Mouse (Mus musculus): ENCODE results near the gene Trim23. TPM values are rescaled to one million over a fixed set of nuclear protein-coding genes. Genes with fewer than 3 reads are reported as not detected.

Trim23 gene
- total RNA-seq, 2 experiments from 2014 or later = 17.6 to 19.0 TPM

Other genes starting within 250 kb of the Trim23 start
- gene Nln, start 69.2 kb upstream of the Trim23 start, total RNA-seq (2021) = 10 to 100 TPM in 1 of 2 experiments, 1 to 10 TPM in 1; 9.5 to 10.7 TPM
- gene Sgtb, start 69.1 kb upstream of the Trim23 start, total RNA-seq (2021) = 1 to 10 TPM; 1.2 to 1.6 TPM
- 10 to 100 TPM; 30.6 to 33.6 TPM for gene Trappc13, start 328 bp upstream of the Trim23 start, total RNA-seq (2021)
- 1 to 10 TPM; 2.6 to 3.1 TPM for gene Cenpk, start 49.8 kb downstream of the Trim23 start, total RNA-seq (2021)
- 1 to 10 TPM; 6.3 to 9.6 TPM for gene Ppwd1, start 50.0 kb downstream of the Trim23 start, total RNA-seq (2021)
- gene Adamts6, start 109.0 kb downstream of the Trim23 start, total RNA-seq (2021) = 1 to 10 TPM; 1.1 to 1.9 TPM